Mouse (Mus musculus) R1 (cell line): Measurements from ENCODE around the gene Dennd4a.

Experiments
- DNase-seq: peaks from one replicate; pipeline ENCODE4 v3.0.0-alpha.2; 2018; ENCODE audit warnings: low read depth, low spot score

Gene Dennd4a

DNA sequence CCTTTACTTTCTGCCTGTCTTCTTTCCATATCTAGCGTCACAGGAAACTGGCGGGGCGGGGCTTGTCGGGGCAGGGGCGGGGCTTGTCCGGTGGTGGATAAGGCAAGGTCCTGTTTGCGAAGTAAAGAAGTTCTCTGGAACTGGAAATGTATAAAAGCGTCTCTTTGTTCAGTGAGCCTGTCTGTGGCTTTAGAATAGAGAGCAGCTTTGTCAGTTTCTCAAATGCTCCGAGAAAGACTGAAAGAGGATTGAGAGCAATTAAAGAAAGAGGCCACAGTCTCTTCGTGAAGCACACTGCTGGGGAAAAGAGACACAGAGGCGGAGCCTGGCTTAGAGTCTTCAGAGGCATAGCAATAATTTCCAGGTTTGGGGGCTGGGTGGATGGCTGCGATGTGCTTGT lies 145.2 kb downstream of the Dennd4a start:
- DNase-seq: peak; percentile 63

DNA sequence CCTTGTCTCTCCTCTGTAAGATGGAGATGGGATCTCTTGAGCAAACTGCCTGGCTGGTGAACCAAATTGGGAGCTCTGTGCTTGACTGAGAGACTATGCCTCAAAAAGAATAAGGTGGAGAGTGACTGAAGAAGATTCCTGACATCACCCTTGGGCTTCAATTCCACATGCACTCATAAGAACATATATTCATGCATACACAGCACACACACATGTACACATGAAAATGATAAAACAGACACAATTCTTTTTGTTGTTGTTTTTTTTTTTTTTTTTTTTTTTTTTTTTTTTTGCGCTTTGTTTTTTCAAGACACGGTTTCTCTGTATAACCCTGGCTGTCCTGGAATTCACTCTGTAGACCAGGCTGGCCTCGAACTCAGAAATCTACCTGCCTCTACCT lies 146.1 kb downstream of the Dennd4a start:
- DNase-seq: no peak

DNA sequence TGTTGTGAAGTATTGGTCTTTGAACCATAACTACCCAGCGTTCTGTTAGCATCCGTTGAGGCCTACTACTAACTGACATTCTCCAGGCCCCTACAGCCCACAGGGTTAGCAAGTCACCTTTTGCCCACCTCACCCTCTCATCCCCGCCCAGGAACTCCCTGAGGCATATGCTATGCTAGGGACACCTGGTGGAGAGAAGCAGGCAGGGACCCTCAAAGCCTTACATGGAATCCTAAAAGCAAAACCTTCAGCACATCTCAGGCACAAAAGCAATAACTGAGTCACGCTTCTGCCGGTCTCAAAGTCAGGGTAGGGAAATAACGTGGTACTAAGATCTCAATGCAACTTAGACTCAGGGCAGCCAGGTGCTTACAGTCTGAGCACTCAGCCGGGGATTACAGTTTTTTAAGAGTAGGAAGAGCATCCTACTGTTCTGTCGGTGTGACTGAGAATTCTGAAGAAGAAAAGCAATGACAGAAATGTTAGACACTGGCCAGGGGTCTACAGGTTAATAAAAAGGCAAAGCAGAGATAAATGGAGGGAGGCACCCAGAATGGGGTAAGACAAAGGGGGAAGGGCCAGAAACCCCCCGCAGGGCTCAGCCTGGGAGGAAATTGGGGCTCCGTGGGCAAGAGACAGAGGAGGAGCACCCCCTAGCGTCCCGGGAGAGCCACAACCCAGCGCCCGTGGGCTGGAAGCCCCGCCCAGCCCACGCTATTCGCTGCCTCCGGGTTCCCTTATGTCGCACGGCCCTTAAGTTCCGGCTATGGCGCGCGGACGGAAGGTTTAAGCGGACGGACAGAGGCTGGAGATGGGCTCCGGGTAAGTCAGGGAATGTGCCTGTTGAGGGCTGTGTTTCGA lies 149.2 kb downstream of the Dennd4a start, which contains the start of gene Ints14:
Gene Ints14, plus strand, starts transcription at position 789 of the 861 bp plus-strand sequence.
- peak; percentile 97 for DNase-seq

DNA sequence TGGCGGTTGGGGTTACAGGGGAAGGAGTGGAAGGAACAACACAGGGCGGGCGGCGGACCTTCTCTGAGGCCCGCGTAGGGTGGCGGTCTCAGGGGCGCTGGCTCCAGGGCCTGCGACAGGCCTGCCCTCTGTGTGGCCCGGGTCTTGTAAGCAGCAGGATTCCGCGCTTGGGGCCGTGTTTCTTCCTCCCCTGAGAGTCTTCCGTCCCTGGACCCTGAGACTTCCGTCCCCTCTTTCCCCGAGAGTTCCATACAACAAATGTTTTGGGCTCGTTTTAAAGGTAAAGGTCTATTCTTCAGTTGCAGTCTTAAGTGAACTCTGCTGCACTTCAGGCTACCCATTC lies 149.8 kb downstream of the Dennd4a start:
- no peak for DNase-seq
